ENCODE assay signal across 29 mouse cellular contexts in genomic region chr6:34101531-34102396, GRCm38 (mm10).
DNase-seq lines count a peak whose midpoint lies in the region; ATAC-seq and TF ChIP-seq lines count a peak whose summit lies in the region.
"Had no signal": no experiment of that assay in that cellular context is flagged by ENCODE, and none has a peak within 500 bp of the region (broad histone marks: within the 10 kb centered on the region; RNA-seq: fewer than 3 reads in every experiment).

No protein-coding gene starts in this region.

- no peak for DNase-seq in kidney, adult 2 months
- peak; percentile 21 for DNase-seq in ovary, postnatal 36 days (ENCODE audit: low spot score)
- DNase-seq in ovary, postnatal 14 days (ENCODE audit: low spot score), result no peak
- DNase-seq in R1 (ENCODE audit: low read depth, low spot score), result peak; percentile 24
- DNase-seq: adrenal gland, adult 2 months; B cell, adult 2 months; cerebellum, adult 18-20 months; cerebellum, postnatal 14 days; kidney, adult 18-20 months; left cerebral cortex, postnatal 4 days; lung, postnatal 4 days had no signal

- no peak for TF ChIP-seq POLR2A in kidney, adult 2 months (IDR thresholded peaks at IDR 0.05; ENCODE audit: low read depth, low read length)

- WGBS in kidney, embryonic 15.5 days, result 70% methylated on average over 15 of the region's 15 CpGs
- WGBS in kidney, adult 2 months, result 82% methylated on average over 15 of the region's 15 CpGs
- 85% methylated on average over 15 of the region's 15 CpGs for WGBS in stomach, embryonic 16.5 days

- no peak overlapping the region for H3K4me3 ChIP-seq in kidney, embryonic 15.5 days (replicated peaks)
- H3K4me3 ChIP-seq in kidney, adult 2 months (ENCODE audit: insufficient read depth, low read depth, low read length), result no peak overlapping the region
- no peak overlapping the region for H3K4me3 ChIP-seq in stomach, embryonic 16.5 days (replicated peaks; ENCODE audit: low read length)
- H3K4me3 ChIP-seq: embryonic facial prominence, embryonic 12.5 days; erythroblast, embryonic 14.5 days; forebrain, embryonic 13.5 days; heart, embryonic 13.5 days; left cerebral cortex, adult 2 months; limb, embryonic 15.5 days; lung, embryonic 15.5 days; midbrain, embryonic 15.5 days; neural tube, embryonic 12.5 days had no signal

- H3K4me2 ChIP-seq in kidney, embryonic 15.5 days, result no peak overlapping the region
- H3K4me2 ChIP-seq in stomach, embryonic 16.5 days (ENCODE audit: low read depth, low read length), result no peak overlapping the region
- H3K4me2 ChIP-seq: embryonic facial prominence, embryonic 12.5 days; forebrain, embryonic 13.5 days; heart, embryonic 13.5 days; hindbrain, embryonic 14.5 days; limb, embryonic 15.5 days; lung, embryonic 15.5 days; midbrain, embryonic 15.5 days; neural tube, embryonic 12.5 days had no signal

- H3K36me3 ChIP-seq in kidney, embryonic 15.5 days, result no peaks in the 10 kb centered on the region
- H3K36me3 ChIP-seq in kidney, adult 2 months (ENCODE audit: control insufficient read depth, insufficient read depth, low read length), result no peaks in the 10 kb centered on the region
- no peaks in the 10 kb centered on the region for H3K36me3 ChIP-seq in stomach, embryonic 16.5 days (ENCODE audit: control insufficient read depth, insufficient read depth, low read length)
- H3K36me3 ChIP-seq: embryonic facial prominence, embryonic 12.5 days; G1E; heart, embryonic 13.5 days; limb, embryonic 15.5 days; lung, embryonic 15.5 days; midbrain, embryonic 15.5 days; neural tube, embryonic 12.5 days had no signal

- ATAC-seq in kidney, embryonic 15.5 days (replicated peaks; ENCODE audit: low FRiP score), result peak; percentile 43; the same call in 1 of the 2 replicates
- 0 out of 2 replicates have a peak, but pooled peaks have one; percentile 29 for ATAC-seq in stomach, embryonic 16.5 days (ENCODE audit: insufficient read depth, low FRiP score)
- ATAC-seq in megakaryocyte, adult 5-6 weeks (ENCODE audit: poor library complexity, severe bottlenecking), result no peak
- ATAC-seq: forebrain, embryonic 13.5 days; inflammation-experienced regulatory T-cells, adult 6 months; midbrain, embryonic 15.5 days; Patski had no signal

- no peak for TF ChIP-seq CTCF in kidney, adult 2 months (conservative IDR thresholded peaks at IDR 0.05; ENCODE audit: insufficient read depth, insufficient read length, low read depth, low read length)

- H3K9me3 ChIP-seq in kidney, embryonic 15.5 days (replicated peaks), result no peaks in the 10 kb centered on the region
- H3K9me3 ChIP-seq in stomach, embryonic 16.5 days (replicated peaks; ENCODE audit: control insufficient read depth, low read length), result no peaks in the 10 kb centered on the region
- H3K9me3 ChIP-seq: embryonic facial prominence, embryonic 12.5 days; forebrain, embryonic 13.5 days; G1E; heart, embryonic 13.5 days; limb, embryonic 15.5 days; lung, embryonic 15.5 days; midbrain, embryonic 15.5 days; neural tube, embryonic 12.5 days had no signal

- H3K4me1 ChIP-seq in kidney, embryonic 15.5 days, result peaks cover under 1% of the 10 kb centered on the region
- no peaks in the 10 kb centered on the region for H3K4me1 ChIP-seq in kidney, adult 2 months (ENCODE audit: control insufficient read depth, insufficient read depth, low read length)
- H3K4me1 ChIP-seq in stomach, embryonic 16.5 days (ENCODE audit: control insufficient read depth, insufficient read depth, low read length), result peaks cover under 1% of the 10 kb centered on the region; the same call in 1 of the 2 replicates
- H3K4me1 ChIP-seq: embryonic facial prominence, embryonic 12.5 days; forebrain, embryonic 13.5 days; limb, embryonic 15.5 days; midbrain, embryonic 15.5 days; neural tube, embryonic 12.5 days had no signal

- H3K27me3 ChIP-seq in kidney, embryonic 15.5 days, result no peaks in the 10 kb centered on the region
- no peaks in the 10 kb centered on the region for H3K27me3 ChIP-seq in kidney, adult 2 months (replicated peaks; ENCODE audit: control insufficient read depth, insufficient read depth, low read length)
- H3K27me3 ChIP-seq in stomach, embryonic 16.5 days (ENCODE audit: control insufficient read depth, insufficient read depth, low read length), result no peaks in the 10 kb centered on the region
- H3K27me3 ChIP-seq: CH12.LX; forebrain, embryonic 13.5 days; heart, embryonic 13.5 days; lung, embryonic 15.5 days; midbrain, embryonic 15.5 days; neural tube, embryonic 12.5 days; Patski had no signal

- H3K27ac ChIP-seq in kidney, embryonic 15.5 days, result no peak overlapping the region
- no peak overlapping the region for H3K27ac ChIP-seq in kidney, adult 2 months (ENCODE audit: insufficient read depth, low read depth, low read length)
- no peak overlapping the region for H3K27ac ChIP-seq in stomach, embryonic 16.5 days (ENCODE audit: low read length)
- H3K27ac ChIP-seq: embryonic facial prominence, embryonic 12.5 days; forebrain, embryonic 13.5 days; heart, embryonic 13.5 days; hindbrain, embryonic 14.5 days; left cerebral cortex, adult 2 months; limb, embryonic 15.5 days; liver, embryonic 14.5 days; lung, embryonic 15.5 days; midbrain, embryonic 15.5 days; neural tube, embryonic 12.5 days had no signal

- no peak overlapping the region for H3K9ac ChIP-seq in kidney, embryonic 15.5 days
- no peak overlapping the region for H3K9ac ChIP-seq in stomach, embryonic 16.5 days (ENCODE audit: low read length)
- H3K9ac ChIP-seq: embryonic facial prominence, embryonic 12.5 days; forebrain, embryonic 13.5 days; heart, embryonic 13.5 days; hindbrain, embryonic 14.5 days; limb, embryonic 15.5 days; liver, embryonic 14.5 days; lung, embryonic 15.5 days; midbrain, embryonic 15.5 days; neural tube, embryonic 12.5 days had no signal

Comparison
In these comparisons a context has a peak if more than half of its experiments do, and no peak if none do; other contexts are left out.
1. DNase-seq: peak in ovary, postnatal 36 days (single experiment) and R1 (single experiment); none in kidney, adult 2 months (single experiment) and ovary, postnatal 14 days (single experiment).